Mouse (Mus musculus) ES-Bruce4 (cell line): ENCODE data around the gene Trim28. TPM values are rescaled to one million over a fixed set of nuclear protein-coding genes. Genes with fewer than 3 reads are reported as not detected.
A peak's percentile ranks its signal among the peaks of the same experiment; 100 is the strongest.

Source experiments
- H3K27ac ChIP-seq: 2 replicates; pipeline ENCODE4 v1.5.1; 2012; ENCODE audit warnings: low read length, inconsistent platforms; ENCODE audit not compliant: insufficient read depth
- H3K27me3 ChIP-seq: 2 replicates; pipeline ENCODE4 v1.6.1; 2012; ENCODE audit warnings: mild to moderate bottlenecking, low read length, inconsistent platforms; ENCODE audit not compliant: control insufficient read depth, poor library complexity, insufficient read depth, severe bottlenecking
- H3K36me3 ChIP-seq: 2 replicates; pipeline ENCODE4 v1.6.1; 2012; ENCODE audit warnings: inconsistent platforms, mild to moderate bottlenecking, low read length, moderate library complexity; ENCODE audit not compliant: control insufficient read depth, poor library complexity, insufficient read depth, severe bottlenecking
- H3K4me1 ChIP-seq: one replicate; pipeline ENCODE4 v1.8.1; 2011; ENCODE audit warnings: low read length; ENCODE audit not compliant: control insufficient read depth, insufficient read depth
- H3K4me3 ChIP-seq: 2 replicates; pipeline ENCODE4 v1.5.1; 2011; ENCODE audit warnings: low read depth, mild to moderate bottlenecking, low read length
- H3K9ac ChIP-seq: 2 replicates; pipeline ENCODE4 v1.6.1; 2012; ENCODE audit warnings: low read depth, mild to moderate bottlenecking, inconsistent platforms; ENCODE audit not compliant: poor library complexity, severe bottlenecking
- H3K9me3 ChIP-seq: replicated peaks from 2 replicates; pipeline ENCODE4 v1.6.1; 2012; ENCODE audit warnings: mild to moderate bottlenecking, low read length, inconsistent platforms; ENCODE audit not compliant: control insufficient read depth, poor library complexity, insufficient read depth, severe bottlenecking
- CTCF ChIP-seq: IDR thresholded peaks from one replicate; pipeline ENCODE4 v1.8.1; 2011; ENCODE audit warnings: low read depth, low read length
- EP300 ChIP-seq: IDR thresholded peaks from 2 replicates; pipeline ENCODE4 v1.6.1; 2011; ENCODE audit warnings: low read depth, low read length; ENCODE audit not compliant: insufficient read depth
- POLR2A ChIP-seq: IDR thresholded peaks from one replicate; pipeline ENCODE4 v1.8.1; 2011; ENCODE audit warnings: low read length; ENCODE audit not compliant: insufficient read depth
- polyA plus RNA-seq: library from polyadenylated mRNA; stranded (reverse); fragments of >200 nt; gene quantifications from 2 replicates; pipeline ENCODE4 v1.2.4, GENCODE M21; 2011; ENCODE audit warnings: low read depth; ENCODE audit not compliant: missing spikeins, insufficient read depth, insufficient read length

Gene Trim28
- polyA plus RNA-seq, 1 experiment: 1,151 TPM

DNA sequence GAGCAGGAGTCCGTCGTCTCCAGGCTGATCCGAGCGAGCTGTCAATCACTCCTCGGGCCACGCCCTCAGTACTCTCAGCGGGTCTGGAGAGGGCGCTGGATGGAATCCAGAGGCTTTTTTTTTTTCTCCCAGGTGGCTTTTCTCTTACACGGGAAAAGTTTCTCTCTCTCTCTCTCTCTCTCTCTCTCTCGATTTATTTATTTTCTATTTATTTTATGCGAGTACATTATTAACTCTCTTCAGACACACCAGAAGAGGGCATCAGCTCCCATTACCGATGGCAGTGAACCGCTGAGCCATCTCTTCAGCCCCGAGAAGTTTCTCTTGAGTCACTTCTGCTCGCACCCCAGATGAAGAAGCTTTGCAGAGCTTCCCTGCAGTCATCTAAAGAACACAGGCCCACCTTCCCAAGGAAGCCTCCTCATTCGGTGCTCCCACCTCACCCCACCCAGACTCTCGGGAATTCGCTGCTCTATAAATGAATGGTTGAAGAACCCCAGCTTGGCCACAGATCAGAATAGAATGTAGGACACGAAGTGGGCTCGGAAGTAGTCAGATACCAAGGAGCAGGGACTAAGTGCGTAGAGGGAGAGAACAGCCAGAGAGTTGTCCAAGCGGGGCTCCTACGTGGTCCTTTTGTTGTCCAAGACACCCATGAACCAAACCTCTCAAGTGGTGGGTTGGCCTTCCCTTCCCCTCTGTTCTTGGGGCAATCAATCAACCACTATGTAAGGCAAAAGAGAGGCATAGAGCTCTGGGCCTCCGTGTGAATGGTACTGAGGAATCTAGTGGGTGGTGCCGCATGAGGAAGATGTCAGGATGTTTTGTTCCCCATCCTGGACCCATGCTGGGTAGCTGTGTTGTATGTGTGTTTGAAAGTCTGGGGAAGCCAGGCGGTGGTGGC is 11.3 kb downstream of the Trim28 start, which contains the start of gene Zbtb45:
Zbtb45 (minus strand) TSS at position 30 of the 904 bp plus-strand sequence.
- TF ChIP-seq CTCF: no peak
- no peak for TF ChIP-seq POLR2A
- TF ChIP-seq EP300: no peak
- H3K36me3 ChIP-seq: no peaks in the 10 kb centered on the region
- no peaks in the 10 kb centered on the region for H3K27me3 ChIP-seq
- peak within 1 kb of the TSS; percentile 92 for H3K9ac ChIP-seq
- H3K4me3 ChIP-seq: peak within 1 kb of the TSS; percentile 97
- H3K4me1 ChIP-seq: peaks cover 1% of the 10 kb centered on the region
- no peaks in the 10 kb centered on the region for H3K9me3 ChIP-seq
- H3K27ac ChIP-seq: peak within 1 kb of the TSS; percentile 98

DNA sequence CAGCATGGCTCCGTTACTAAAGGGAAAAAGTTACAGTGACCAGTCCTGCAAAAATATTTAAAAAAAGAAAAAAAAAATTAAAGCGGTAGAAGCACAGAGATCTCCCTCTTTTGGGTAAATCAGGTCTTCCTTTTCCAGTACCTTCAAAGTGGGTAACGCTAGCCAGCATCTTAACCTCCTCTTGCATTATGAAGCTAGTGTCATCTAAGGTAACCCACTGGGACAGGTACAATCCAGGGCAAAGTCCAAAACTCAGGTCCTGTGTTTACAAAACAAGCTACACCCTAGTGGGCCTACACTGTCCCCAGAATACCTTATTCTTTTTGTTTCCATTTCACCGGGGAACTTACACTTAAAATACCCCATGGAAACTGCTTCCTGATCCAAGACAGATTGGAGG is 14.8 kb downstream of the Trim28 start:
- no peak overlapping the region for H3K4me3 ChIP-seq
- H3K9ac ChIP-seq: peak overlapping the region; percentile 64
- no peaks in the 10 kb centered on the region for H3K9me3 ChIP-seq
- no peaks in the 10 kb centered on the region for H3K36me3 ChIP-seq
- H3K4me1 ChIP-seq: peaks cover 1% of the 10 kb centered on the region
- TF ChIP-seq CTCF (no peak), EP300 (no peak), POLR2A (no peak)
- H3K27ac ChIP-seq: peak overlapping the region; percentile 100
- no peaks in the 10 kb centered on the region for H3K27me3 ChIP-seq

DNA sequence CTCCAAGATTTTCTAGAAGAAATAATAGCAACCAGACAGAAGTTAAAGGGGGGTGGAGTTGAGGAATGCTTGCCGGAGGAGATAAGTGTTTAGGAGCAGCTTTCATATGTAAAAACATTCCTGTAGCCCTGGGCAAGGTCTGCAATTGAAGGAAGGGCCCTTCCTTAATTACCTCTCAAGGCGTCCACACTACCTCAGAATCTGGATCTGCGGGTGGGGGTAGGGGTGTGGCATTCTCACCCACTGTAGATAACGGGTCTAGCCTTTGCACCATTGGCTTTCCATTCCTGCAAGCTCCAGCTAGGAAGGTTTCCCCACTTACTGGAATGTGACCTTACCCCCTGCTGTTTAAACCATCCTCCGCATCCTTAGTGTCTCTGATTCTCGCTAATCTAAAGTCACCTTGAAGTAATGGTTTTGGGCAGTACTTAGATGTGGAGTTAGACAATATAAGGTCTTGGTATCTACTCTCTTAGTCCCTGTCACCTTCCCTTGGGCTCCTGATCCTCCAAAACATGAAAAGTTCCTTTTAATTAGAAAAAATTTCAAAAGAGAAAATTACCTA is 15.4 kb downstream of the Trim28 start:
- no peak for TF ChIP-seq POLR2A
- TF ChIP-seq EP300: peak; percentile 99
- Histone ChIP-seq H3K27me3 (no peaks in the 10 kb centered on the region), H3K4me1 (peaks cover 1% of the 10 kb centered on the region), H3K27ac (peak overlapping the region; percentile 100), H3K36me3 (no peaks in the 10 kb centered on the region), H3K9ac (peak overlapping the region; percentile 64; the same call in 1 of the 2 replicates), H3K4me3 (no peak overlapping the region), H3K9me3 (no peaks in the 10 kb centered on the region)

DNA sequence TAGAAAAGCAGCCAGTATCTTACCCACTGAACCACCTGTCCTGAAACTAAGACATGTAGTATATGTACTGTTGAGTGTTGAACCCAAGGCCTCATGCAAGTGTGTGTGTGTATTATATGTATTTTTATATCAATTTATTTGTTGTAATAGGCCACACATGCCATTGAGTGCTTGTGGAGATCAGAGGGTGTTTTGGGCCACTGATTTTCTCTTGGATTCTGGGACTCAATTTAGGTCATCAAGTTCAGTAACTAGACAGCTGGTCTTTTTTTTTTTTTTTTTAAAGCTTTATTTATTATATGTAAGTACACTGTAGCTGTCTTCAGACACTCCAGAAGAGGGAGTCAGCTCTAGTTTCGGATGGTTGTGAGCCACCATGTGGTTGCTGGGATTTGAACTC is 16.3 kb downstream of the Trim28 start:
- Histone ChIP-seq H3K27ac (peak overlapping the region; percentile 89), H3K9me3 (no peaks in the 10 kb centered on the region), H3K4me3 (no peak overlapping the region), H3K4me1 (peaks cover 1% of the 10 kb centered on the region), H3K36me3 (no peaks in the 10 kb centered on the region), H3K27me3 (no peaks in the 10 kb centered on the region), H3K9ac (no peak overlapping the region)
- no peak for TF ChIP-seq EP300
- no peak for TF ChIP-seq POLR2A
- no peak for TF ChIP-seq CTCF

- TF ChIP-seq EP300 (peak; percentile 84), CTCF (no peak), POLR2A (peak; percentile 68)
- no peaks in the 10 kb centered on the region for H3K4me1 ChIP-seq
- H3K36me3 ChIP-seq: peaks cover 29% of the 10 kb centered on the region
- peak overlapping the region; percentile 97 for H3K9ac ChIP-seq
- H3K9me3 ChIP-seq: no peaks in the 10 kb centered on the region
- peak overlapping the region; percentile 65 for H3K4me3 ChIP-seq
- no peaks in the 10 kb centered on the region for H3K27me3 ChIP-seq
- H3K27ac ChIP-seq: peak overlapping the region; percentile 85
Observed at GRCm38 (mm10) chr7:13022773-13023535, 24.0 kb downstream of the Trim28 start.
